ENCODE assay signal across 8 mouse cellular contexts in genomic region chr2:132587240-132587779, GRCm38 (mm10). TPM values are rescaled to one million over a fixed set of nuclear protein-coding genes. Genes with fewer than 3 reads are reported as not detected.
DNase-seq lines count a peak whose midpoint lies in the region; ATAC-seq and TF ChIP-seq lines count a peak whose summit lies in the region.

Gene Gpcpd1 (minus strand): TSS chr2:132587729.

- no peaks in the 10 kb centered on the region for H3K27me3 ChIP-seq in heart, embryonic 10.5 days (ENCODE audit: insufficient read depth, poor library complexity, severe bottlenecking)
- no peaks in the 10 kb centered on the region for H3K27me3 ChIP-seq in midbrain, embryonic 16.5 days (ENCODE audit: control insufficient read depth, insufficient read depth, low read depth, low read length)

- no peak for ATAC-seq in midbrain, embryonic 16.5 days

- H3K9me3 ChIP-seq in heart, embryonic 10.5 days: no peaks in the 10 kb centered on the region
- H3K9me3 ChIP-seq in midbrain, embryonic 16.5 days (replicated peaks; ENCODE audit: control insufficient read depth, low read length, poor library complexity, severe bottlenecking): no peaks in the 10 kb centered on the region

- no peak within 1 kb of the TSS for H3K4me3 ChIP-seq in layer of hippocampus, adult 2 months
- no peak within 1 kb of the TSS for H3K4me3 ChIP-seq in cortical plate, adult 2 months (ENCODE audit: insufficient read depth, low read length)
- H3K4me3 ChIP-seq in heart, embryonic 10.5 days: no peak within 1 kb of the TSS
- no peak within 1 kb of the TSS for H3K4me3 ChIP-seq in midbrain, embryonic 16.5 days (ENCODE audit: low read depth, low read length)

- TF ChIP-seq CTCF in layer of hippocampus, adult 2 months (conservative IDR thresholded peaks at IDR 0.05): no peak
- TF ChIP-seq CTCF in cortical plate, adult 2 months (IDR thresholded peaks at IDR 0.05; ENCODE audit: extremely low read depth, insufficient read depth, low read length): no peak

- no peak within 1 kb of the TSS for H3K4me2 ChIP-seq in midbrain, embryonic 16.5 days (ENCODE audit: low read length)

- no peaks in the 10 kb centered on the region for H3K36me3 ChIP-seq in heart, embryonic 10.5 days
- H3K36me3 ChIP-seq in midbrain, embryonic 16.5 days (ENCODE audit: control insufficient read depth, insufficient read depth, low read length): no peaks in the 10 kb centered on the region

- H3K27ac ChIP-seq in layer of hippocampus, adult 2 months: no peak within 1 kb of the TSS
- no peak within 1 kb of the TSS for H3K27ac ChIP-seq in cortical plate, adult 2 months (ENCODE audit: insufficient read depth, low read length)
- H3K27ac ChIP-seq in heart, embryonic 10.5 days: no peak within 1 kb of the TSS
- no peak within 1 kb of the TSS for H3K27ac ChIP-seq in midbrain, embryonic 16.5 days (ENCODE audit: low read length)

- no peak for DNase-seq in layer of hippocampus, adult 2 months (ENCODE audit: low spot score in 2 of 2)
- DNase-seq in layer of hippocampus, adult 9-11 months: no peak
- DNase-seq in heart, embryonic 10.5 days (ENCODE audit: low spot score): no peak
- DNase-seq in layer of hippocampus, postnatal 36 days: no peak
- DNase-seq in yolk sac, embryonic 10.5 days (ENCODE audit: low spot score): no peak
- no peak for DNase-seq in spleen, adult 12 weeks (ENCODE audit: low spot score)

- peaks cover 2% of the 10 kb centered on the region; the same call in 1 of the 2 replicates for H3K4me1 ChIP-seq in cortical plate, adult 2 months (ENCODE audit: control insufficient read depth, insufficient read depth, low read length)
- H3K4me1 ChIP-seq in heart, embryonic 10.5 days: 0 out of 2 replicates have a peak, but pooled peaks cover 4% of the 10 kb centered on the region
- H3K4me1 ChIP-seq in midbrain, embryonic 16.5 days (ENCODE audit: control insufficient read depth, insufficient read depth, low read length): no peaks in the 10 kb centered on the region; the same call in 1 of the 2 replicates

- 91% methylated on average over 7 of the region's 7 CpGs for WGBS in heart, embryonic 10.5 days
- WGBS in midbrain, embryonic 16.5 days: 96% methylated on average over 7 of the region's 7 CpGs

- H3K9ac ChIP-seq in midbrain, embryonic 16.5 days (ENCODE audit: low read depth, low read length): no peak within 1 kb of the TSS

- TF ChIP-seq POLR2A in cortical plate, adult 2 months (IDR thresholded peaks at IDR 0.05; ENCODE audit: extremely low read depth, insufficient read depth, low read length): no peak

RNA-seq across cellular contexts. Expression of gene Gpcpd1, which starts in this region (rescaled TPM):
- total RNA-seq in layer of hippocampus, adult 2 months (2021): 10 to 100 TPM; 72.3 to 75.6 TPM
- 99.6 and 105 TPM in 2 replicates for polyA plus RNA-seq in cortical plate, adult 2 months (2012; rRNA removed)
- 28.0 and 32.6 TPM in 2 replicates for polyA plus RNA-seq in heart, embryonic 10.5 days (2016; fragmentation: Nextera tagmentation; extraction: Ambion mirVana)
- total RNA-seq in layer of hippocampus, postnatal 36 days (2021): 10 to 100 TPM; 63.8 to 67.2 TPM
- 77.5 and 86.7 TPM in 2 replicates for polyA plus RNA-seq in midbrain, embryonic 16.5 days (2015; fragmentation: Nextera tagmentation; extraction: Ambion mirVana)
